Mouse (Mus musculus): ENCODE results near the gene Smarcc1. TPM values are rescaled to one million over a fixed set of nuclear protein-coding genes. Genes with fewer than 3 reads are reported as not detected.
"Not testable (repeated sequence)": the region's sequence is repeated elsewhere in the genome, so short reads cannot be mapped to it uniquely, and the experiment has no call there.

Gene Smarcc1
- total RNA-seq, 2 experiments from 2014 or later = 48.3 to 59.4 TPM

- peak; percentile 100 for DNase-seq
These were observed 14.2 kb downstream of the Smarcc1 start for GRCm38 (mm10) chr9:110131525-110132197.

- DNase-seq = peak; percentile 58 to 75
These were observed 14.7 kb downstream of the Smarcc1 start for GRCm38 (mm10) chr9:110132201-110132605.

- no peak for DNase-seq
These were observed 15.4 kb downstream of the Smarcc1 start for GRCm38 (mm10) chr9:110132921-110133320.

DNA sequence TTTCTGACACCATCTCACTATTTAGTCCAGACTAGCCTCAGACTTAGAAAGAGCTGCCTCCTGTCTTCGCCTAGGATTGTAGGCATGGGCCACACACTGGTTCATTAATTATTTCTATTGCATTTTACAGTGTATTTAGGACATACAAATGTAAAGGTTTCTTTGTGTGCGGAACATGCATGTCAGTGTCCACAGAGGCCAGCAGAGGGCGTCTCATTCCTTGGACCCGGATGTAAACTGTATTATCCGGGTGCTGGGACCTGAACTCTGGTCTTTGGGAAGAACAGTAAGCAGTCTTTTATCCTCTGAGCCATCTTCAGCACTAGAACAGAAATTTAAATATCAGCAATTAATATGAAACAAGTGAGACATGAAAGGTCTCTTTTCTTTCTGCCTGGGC lies 16.7 kb downstream of the Smarcc1 start:
- no peak for DNase-seq

DNA sequence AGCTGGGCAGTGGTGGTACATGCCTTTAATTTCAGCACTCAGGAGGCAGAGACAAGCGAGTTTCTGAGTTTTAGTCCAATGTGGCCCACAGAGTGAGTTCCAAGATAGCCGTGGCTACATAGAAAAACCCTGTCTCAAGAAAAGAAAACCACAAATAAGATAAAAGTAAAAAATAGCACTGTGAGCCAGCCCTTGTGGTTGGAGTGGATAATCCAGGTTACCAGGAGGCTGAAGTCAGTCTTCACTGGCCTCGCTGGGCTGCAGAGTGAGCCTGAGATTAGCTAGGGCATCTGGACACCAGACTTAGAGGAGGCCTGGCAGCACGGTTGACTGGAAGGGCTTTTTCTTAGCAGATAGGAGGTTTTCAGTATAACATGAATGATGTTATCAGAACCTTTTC lies 21.6 kb downstream of the Smarcc1 start:
- no peak for DNase-seq

DNA sequence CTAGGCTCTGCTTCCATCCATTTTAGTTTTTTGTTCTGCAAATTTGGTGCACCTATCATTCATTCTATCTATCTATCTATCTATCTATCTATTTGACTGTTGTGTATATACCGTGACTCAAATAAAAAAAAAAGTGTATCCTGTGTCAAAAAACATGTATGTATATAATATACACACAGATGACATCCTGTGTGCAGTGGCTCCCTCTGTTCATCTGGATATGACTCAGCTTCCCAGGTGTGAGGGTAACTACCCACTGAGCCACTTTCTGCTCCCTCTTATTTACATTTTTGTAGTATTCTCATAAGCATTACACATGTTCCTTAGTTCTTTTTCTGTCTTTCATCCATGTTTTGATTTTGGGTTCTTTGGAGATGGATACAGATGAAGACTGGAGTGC lies 24.6 kb downstream of the Smarcc1 start:
- no peak for DNase-seq

DNA sequence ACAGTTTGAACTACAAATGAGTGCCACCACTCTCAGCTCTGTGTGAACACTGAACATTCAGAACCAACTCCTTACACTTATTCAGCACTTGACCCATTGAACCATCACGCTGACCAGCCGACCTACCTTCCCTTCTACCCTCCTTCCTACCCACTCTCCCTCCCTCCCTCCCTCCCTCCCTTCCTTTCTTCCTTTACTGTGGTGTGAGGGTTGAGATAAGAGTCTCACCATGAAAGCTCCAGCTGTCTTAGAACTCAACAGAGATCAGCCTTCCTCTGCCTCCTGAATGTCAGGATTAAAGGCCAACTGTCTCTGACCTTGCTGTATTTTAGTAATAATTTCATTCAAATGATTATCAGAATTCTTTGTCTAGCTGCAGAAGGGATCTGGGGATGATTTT lies 31.1 kb downstream of the Smarcc1 start:
- no peak for DNase-seq

DNA sequence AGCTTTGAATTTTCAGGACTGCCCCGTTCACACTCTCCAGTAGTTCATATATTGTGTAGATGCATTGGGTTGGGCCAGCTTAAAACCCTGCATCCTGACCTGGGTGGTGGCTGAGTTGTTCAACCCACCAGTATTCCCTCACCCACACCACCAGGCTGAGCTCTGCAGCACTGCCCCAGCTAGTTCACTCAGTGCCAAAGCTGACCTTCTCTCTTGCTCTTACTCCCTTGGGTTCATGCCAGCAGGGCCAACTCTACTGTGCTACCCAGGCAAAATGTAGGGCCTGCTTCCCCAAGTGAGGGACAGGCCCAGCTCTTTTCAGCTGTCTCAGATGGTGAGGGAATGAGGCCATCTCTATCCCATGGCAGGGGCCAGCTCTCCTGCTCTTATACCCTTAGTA lies 41.5 kb downstream of the Smarcc1 start:
- peak; percentile 74 to 80 for DNase-seq

- not testable (repeated sequence) for DNase-seq
These were observed 43.0 kb downstream of the Smarcc1 start for GRCm38 (mm10) chr9:110160486-110160885.

DNA sequence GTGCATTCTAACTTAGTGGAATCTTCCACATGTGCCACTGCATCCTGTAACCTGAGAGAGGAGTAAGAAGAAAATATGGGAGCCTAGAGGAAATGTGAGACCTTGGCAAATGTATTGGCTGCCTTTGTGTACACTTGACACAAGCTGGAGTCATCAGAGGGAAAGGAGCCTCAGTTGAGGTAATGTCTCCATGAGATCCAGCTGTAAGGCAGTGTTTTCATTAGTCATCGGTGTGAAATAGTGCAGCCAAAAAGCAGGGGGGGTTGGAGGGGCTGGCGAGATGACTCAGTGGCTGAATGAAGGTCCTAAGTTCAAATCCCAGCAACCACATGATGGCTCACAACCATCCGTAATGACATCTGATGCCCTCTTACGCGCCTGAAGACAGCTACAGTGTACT lies 44.9 kb downstream of the Smarcc1 start:
- DNase-seq = peak; percentile 26 to 30

- DNase-seq = no peak
These were observed 45.6 kb downstream of the Smarcc1 start for GRCm38 (mm10) chr9:110163071-110163470.

DNA sequence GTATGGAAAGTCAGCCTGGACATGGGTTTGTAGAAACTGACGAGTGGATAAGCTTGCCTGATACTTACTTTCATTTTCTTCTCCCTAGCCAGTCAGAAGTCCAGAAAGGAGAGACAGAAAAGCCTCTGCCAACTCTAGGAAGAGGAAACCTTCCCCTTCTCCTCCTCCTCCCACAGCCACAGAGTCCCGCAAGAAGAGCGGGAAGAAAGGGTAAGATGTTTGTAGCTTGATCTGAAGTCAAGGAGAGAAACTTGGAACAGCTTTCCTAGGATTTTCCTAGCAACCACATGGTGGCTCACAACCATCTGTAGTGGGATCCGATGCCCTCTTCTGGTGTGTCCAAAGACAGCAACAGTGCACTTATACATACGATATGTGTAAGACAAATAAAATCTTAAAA lies 53.4 kb downstream of the Smarcc1 start:
- peak; percentile 18 to 22 for DNase-seq

GRCm38 (mm10) chr9:110199870-110200269 lies 82.4 kb downstream of the Smarcc1 start:
- no peak for DNase-seq

GRCm38 (mm10) chr9:110205526-110206404 lies 88.3 kb downstream of the Smarcc1 start:
- DNase-seq = no peak

DNA sequence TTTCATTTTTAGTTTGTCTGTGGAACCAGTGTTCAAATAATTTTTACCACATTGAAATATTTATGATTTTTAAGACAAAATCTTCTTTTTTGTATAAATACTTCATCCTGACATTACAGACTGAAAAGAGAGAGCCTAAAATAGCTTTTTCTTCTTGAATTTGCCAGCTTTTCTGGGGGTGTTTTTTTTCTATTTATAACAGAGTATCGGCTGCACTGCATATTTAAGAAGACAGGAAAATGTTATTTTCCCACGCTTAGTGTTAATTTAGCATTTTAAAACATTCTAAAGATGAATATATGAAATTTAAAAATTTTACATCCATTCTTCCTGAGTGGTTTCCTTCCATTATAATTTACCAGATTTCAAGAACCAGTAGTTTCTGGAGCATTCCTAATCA lies 88.9 kb downstream of the Smarcc1 start:
- no peak for DNase-seq

GRCm38 (mm10) chr9:110208265-110208664 lies 90.8 kb downstream of the Smarcc1 start:
- DNase-seq = no peak

GRCm38 (mm10) chr9:110208967-110209366 lies 91.5 kb downstream of the Smarcc1 start:
- no peak for DNase-seq

DNA sequence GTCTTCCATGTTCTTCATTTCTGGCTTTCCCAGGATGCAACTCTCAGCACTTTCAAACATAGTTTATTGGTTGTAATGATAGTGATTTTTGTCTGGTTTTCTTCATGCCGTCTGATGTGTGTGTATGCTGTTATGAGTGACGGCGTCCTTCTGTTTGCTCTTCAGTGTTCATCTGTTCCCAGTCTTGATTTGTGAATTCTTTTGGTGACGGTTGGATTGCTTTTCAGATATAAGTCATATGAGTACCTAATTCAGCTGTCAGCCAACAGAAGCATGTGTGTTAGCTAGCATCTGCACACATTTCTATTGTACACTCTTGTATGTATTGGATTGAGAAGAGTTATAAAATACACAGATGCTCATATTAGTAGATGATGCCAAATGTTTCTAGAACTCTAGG lies 106.8 kb downstream of the Smarcc1 start:
- DNase-seq = no peak

GRCm38 (mm10) chr9:110226191-110226590 lies 108.7 kb downstream of the Smarcc1 start:
- DNase-seq = no peak

GRCm38 (mm10) chr9:110228671-110229070 lies 111.2 kb downstream of the Smarcc1 start:
- no peak for DNase-seq

GRCm38 (mm10) chr9:110229112-110229511 lies 111.6 kb downstream of the Smarcc1 start:
- DNase-seq = no peak

GRCm38 (mm10) chr9:110229566-110230248 lies 112.2 kb downstream of the Smarcc1 start:
- DNase-seq = no peak
